Mouse (Mus musculus) neural tube, embryonic 12.5 days (tissue): ENCODE measurements at regions not wholly inside any gene's neighbourhood (a gene's known extent, or its start where the extent isn't known, plus 50 kb on each side); places are given as distances from the start of the nearest gene placed in this dataset.
A peak's percentile ranks its signal among the peaks of the same experiment; 100 is the strongest.

Experiments
- ATAC-seq: fragments of 200-750 bp; cut with Nextera tagmentation; 2 replicates; pipeline ENCODE4 v1.8.0; 2017; ENCODE audit warnings: low read depth, mild to moderate bottlenecking, moderate TSS enrichment, moderate library complexity; ENCODE audit not compliant: low FRiP score
- H3K27ac ChIP-seq: fragments of 300-500 bp; sonication (generic); 2 replicates; pipeline ENCODE4 v1.5.1; 2016
- H3K27me3 ChIP-seq: fragments of 300-500 bp; sonication (generic); replicated peaks from 2 replicates; pipeline ENCODE4 v1.6.1; 2016; ENCODE audit warnings: mild to moderate bottlenecking
- H3K36me3 ChIP-seq: fragments of 300-500 bp; sonication (generic); 2 replicates; pipeline ENCODE4 v1.6.1; 2016; ENCODE audit warnings: mild to moderate bottlenecking
- H3K4me1 ChIP-seq: fragments of 300-500 bp; sonication (generic); 2 replicates; pipeline ENCODE4 v1.6.1; 2016
- H3K4me2 ChIP-seq: fragments of 300-500 bp; sonication (generic); replicated peaks from 2 replicates; pipeline ENCODE4 v1.6.1; 2016; ENCODE audit warnings: mild to moderate bottlenecking
- H3K4me3 ChIP-seq: fragments of 300-500 bp; sonication (generic); 2 replicates; pipeline ENCODE4 v1.5.1; 2016
- H3K9ac ChIP-seq: fragments of 300-500 bp; sonication (generic); 2 replicates; pipeline ENCODE4 v1.6.1; 2016; ENCODE audit warnings: mild to moderate bottlenecking
- H3K9me3 ChIP-seq: fragments of 300-500 bp; sonication (generic); 2 replicates; pipeline ENCODE4 v1.6.1; 2016; ENCODE audit warnings: mild to moderate bottlenecking
- WGBS: fragments of 180-500 bp; shearing (Covaris S2); methylation state at CpG from one replicate; pipeline ENCODE4 v1.1.7; 2016; 5-methylcytosine and 5-hydroxymethylcytosine counted together

DNA sequence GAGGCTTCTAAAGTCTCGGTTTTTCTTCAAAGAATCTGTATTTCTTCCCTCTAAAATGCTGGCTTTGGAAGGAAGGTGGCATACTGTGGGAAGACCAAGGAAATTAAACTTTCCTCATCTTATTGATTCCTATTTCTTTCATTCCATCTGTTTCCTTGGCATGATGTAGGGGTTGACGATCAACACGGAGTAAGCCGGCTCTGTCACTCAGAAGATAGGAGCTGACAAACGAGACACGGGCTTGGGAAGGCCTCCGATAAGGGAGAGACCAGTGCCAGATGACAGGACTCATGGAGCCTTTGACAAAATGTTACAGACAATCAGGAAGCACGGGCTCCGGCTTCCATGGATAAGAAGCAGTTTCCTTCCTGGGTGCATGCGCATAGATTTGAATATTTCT lies 101.4 kb upstream of the Hsfy2 start:
- ATAC-seq, result no peak
- no peak overlapping the region for H3K9ac ChIP-seq
- no peaks in the 10 kb centered on the region for H3K36me3 ChIP-seq
- no peak overlapping the region for H3K4me3 ChIP-seq
- H3K27ac ChIP-seq, result no peak overlapping the region
- 0 out of 2 replicates have a peak, but pooled peaks cover 7% of the 10 kb centered on the region for H3K9me3 ChIP-seq
- WGBS, result 93% methylated on average over 10 of the region's 10 CpGs
- H3K27me3 ChIP-seq, result no peaks in the 10 kb centered on the region
- H3K4me2 ChIP-seq, result no peak overlapping the region
- H3K4me1 ChIP-seq, result no peaks in the 10 kb centered on the region

DNA sequence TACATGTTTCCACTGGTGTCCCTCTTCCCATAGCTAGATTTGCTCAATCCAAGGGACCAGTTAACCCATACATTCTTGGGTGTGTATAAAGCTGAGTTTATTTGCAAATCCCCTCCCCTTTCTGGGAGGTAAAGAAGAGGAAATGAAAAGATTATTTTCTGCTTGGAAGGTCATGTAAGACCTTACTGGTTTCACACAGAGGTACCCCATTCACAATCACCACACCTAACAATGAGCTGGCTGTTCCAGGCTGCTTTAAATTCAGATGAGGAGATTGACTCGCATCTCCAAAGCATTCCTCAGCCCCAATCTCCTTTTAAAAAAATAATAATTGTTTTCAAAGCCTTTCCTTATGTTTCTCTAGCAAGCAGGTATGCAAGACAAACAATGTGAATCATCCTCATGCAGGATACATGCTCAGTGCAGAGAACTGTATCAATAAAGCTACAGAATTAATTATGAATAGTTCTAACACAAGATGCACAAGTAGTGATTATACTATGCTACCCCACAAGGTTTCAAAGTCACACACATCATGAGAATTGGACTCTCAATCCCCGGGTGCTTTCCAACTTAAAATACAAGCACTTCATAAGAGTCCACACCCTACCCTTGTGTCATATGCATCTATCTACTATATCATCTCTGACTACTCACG lies 89.1 kb upstream of the Hsfy2 start:
- Histone ChIP-seq H3K4me2 (no peak overlapping the region), H3K4me1 (0 out of 2 replicates have a peak, but pooled peaks cover 4% of the 10 kb centered on the region), H3K4me3 (no peak overlapping the region), H3K9me3 (no peaks in the 10 kb centered on the region), H3K27me3 (no peaks in the 10 kb centered on the region), H3K9ac (no peak overlapping the region), H3K27ac (no peak overlapping the region), H3K36me3 (no peaks in the 10 kb centered on the region)
- 55% methylated on average over 3 of the region's 3 CpGs for WGBS
- peak; percentile 87 for ATAC-seq

DNA sequence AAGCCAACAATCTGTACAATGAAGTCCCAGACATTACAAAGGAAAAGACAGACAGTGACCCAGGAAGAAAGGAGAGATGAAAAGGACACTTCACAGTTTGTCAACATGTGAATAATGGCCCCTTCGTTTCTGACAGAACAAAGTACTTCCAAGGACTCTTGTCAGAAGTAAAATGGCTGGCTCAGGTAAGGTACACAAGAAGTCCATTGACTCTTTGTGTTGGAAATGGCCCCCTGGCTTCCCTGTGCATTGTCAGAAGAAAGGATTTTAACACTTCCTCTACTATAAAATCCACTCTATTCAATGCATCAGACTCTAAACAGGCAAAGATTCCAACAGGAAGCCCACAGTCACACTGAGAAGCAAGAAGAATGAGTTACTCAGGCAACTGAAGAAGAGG lies 86.4 kb upstream of the Hsfy2 start:
- Histone ChIP-seq H3K4me1 (0 out of 2 replicates have a peak, but pooled peaks cover 4% of the 10 kb centered on the region), H3K36me3 (no peaks in the 10 kb centered on the region), H3K27ac (no peak overlapping the region), H3K9me3 (no peaks in the 10 kb centered on the region), H3K9ac (no peak overlapping the region), H3K4me3 (no peak overlapping the region), H3K27me3 (no peaks in the 10 kb centered on the region), H3K4me2 (no peak overlapping the region)
- ATAC-seq, result no peak
- 26% methylated on average over 1 of the region's 1 CpGs for WGBS

DNA sequence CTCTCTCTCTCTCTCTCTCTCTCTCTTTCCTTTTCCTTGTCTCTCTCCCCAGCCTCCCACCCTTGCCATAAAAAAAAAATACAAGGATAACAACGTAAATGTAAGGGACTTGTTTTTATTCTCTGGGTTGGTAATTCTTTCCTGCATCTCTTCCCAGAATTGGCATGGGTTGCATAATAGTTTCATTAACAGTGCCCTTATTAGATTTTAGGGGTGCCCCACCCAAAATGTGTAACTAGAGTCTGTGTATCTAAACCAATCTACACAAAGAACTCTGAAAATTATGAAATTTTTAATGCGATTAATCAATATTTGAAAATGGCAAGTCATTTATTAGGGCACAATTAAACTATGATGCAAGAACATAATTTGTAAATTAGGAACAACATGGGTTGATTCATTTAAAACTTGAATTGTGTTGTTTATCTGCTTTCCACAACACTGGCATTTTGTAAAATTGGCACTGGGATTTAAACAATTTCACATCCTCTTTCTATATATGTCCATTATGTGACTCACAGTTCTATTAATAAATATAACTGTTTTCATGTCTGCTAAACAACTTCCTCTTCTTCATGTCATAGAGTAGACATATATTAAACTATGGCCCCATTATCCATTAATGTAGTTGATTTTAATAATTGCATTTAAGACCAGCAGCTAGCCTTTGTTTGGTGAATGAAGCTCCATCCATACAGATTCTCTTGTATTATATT lies 75.9 kb upstream of the Hsfy2 start:
- Histone ChIP-seq H3K9ac (no peak overlapping the region), H3K4me2 (no peak overlapping the region), H3K4me3 (no peak overlapping the region), H3K27me3 (no peaks in the 10 kb centered on the region), H3K36me3 (no peaks in the 10 kb centered on the region), H3K4me1 (no peaks in the 10 kb centered on the region), H3K27ac (no peak overlapping the region), H3K9me3 (no peaks in the 10 kb centered on the region)
- ATAC-seq, result no peak
- WGBS, result 94% methylated on average over 2 of the region's 2 CpGs

DNA sequence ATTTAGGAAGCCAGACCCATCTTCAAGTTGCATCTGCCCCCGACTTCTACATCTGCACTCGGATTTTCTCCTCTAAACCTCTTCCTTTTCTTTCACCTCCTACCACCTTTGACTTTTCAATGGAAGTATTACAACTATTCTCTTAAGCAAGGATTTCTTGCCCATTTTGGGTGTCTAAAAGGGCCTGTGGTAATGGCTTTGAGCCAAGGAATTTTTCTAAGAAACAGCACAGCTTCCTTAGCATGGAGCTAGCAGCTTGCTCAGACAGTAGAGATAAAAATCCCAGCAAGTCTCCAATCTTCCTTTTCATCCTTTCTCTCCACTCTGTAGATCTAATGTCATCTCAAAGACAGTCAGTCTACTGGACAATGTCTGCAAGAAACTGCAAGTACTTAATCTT lies 63.2 kb upstream of the Hsfy2 start:
- H3K4me2 ChIP-seq, result no peak overlapping the region
- H3K36me3 ChIP-seq, result no peaks in the 10 kb centered on the region
- no peak overlapping the region for H3K4me3 ChIP-seq
- ATAC-seq, result no peak
- no peaks in the 10 kb centered on the region for H3K27me3 ChIP-seq
- WGBS, result 88% methylated on average over 2 of the region's 2 CpGs
- no peaks in the 10 kb centered on the region for H3K4me1 ChIP-seq
- H3K9me3 ChIP-seq, result no peaks in the 10 kb centered on the region
- no peak overlapping the region for H3K27ac ChIP-seq
- no peak overlapping the region for H3K9ac ChIP-seq

DNA sequence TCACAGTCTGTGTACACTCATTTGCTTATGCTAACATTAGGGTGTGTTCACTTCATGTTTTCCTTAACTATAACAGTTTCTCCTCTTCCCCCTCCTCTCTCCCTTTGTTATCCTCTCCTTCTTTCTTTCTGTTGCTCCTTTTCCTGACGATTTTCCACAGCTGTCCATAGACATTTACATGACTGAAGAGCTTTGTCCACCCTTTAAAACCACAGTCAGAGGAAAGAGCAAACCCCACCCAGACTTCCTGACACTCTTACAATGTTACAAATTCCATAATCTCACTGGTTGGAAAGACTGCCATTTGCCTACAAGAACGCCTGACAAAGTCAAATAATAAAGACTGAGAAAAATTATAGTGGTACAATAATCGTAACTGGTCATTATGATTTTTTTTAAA lies 60.3 kb upstream of the Hsfy2 start:
- Histone ChIP-seq H3K4me2 (no peak overlapping the region), H3K36me3 (no peaks in the 10 kb centered on the region), H3K27ac (no peak overlapping the region), H3K4me1 (no peaks in the 10 kb centered on the region), H3K9me3 (no peaks in the 10 kb centered on the region), H3K9ac (no peak overlapping the region), H3K4me3 (no peak overlapping the region), H3K27me3 (no peaks in the 10 kb centered on the region)
- WGBS, result 54% methylated on average over 3 of the region's 3 CpGs
- no peak for ATAC-seq
